Comparison of ENCODE assay signal across 17 mouse cellular contexts in genomic region chr2:152452101-152452781, GRCm38 (mm10). TPM values are rescaled to one million over a fixed set of nuclear protein-coding genes. Genes with fewer than 3 reads are reported as not detected.
DNase-seq lines count a peak whose midpoint lies in the region; ATAC-seq and TF ChIP-seq lines count a peak whose summit lies in the region.
"Had no signal": no experiment of that assay in that cellular context is flagged by ENCODE, and none has a peak within 500 bp of the region (broad histone marks: within the 10 kb centered on the region; RNA-seq: fewer than 3 reads in every experiment).

No protein-coding gene starts in this region.

- no peak overlapping the region for H3K4me3 ChIP-seq in forebrain, postnatal 0 days (ENCODE audit: low read depth, low read length)
- H3K4me3 ChIP-seq in forebrain, embryonic 11.5 days (ENCODE audit: low read depth, low read length), result no peak overlapping the region
- no peak overlapping the region for H3K4me3 ChIP-seq in limb, embryonic 11.5 days (ENCODE audit: low read depth, low read length)
- H3K4me3 ChIP-seq in limb, embryonic 10.5 days, result no peak overlapping the region
- H3K4me3 ChIP-seq in limb, embryonic 15.5 days, result no peak overlapping the region
- no peak overlapping the region for H3K4me3 ChIP-seq in neural tube, embryonic 15.5 days (replicated peaks)

- H3K27ac ChIP-seq in forebrain, postnatal 0 days (ENCODE audit: low read depth, low read length), result no peak overlapping the region
- H3K27ac ChIP-seq in forebrain, embryonic 11.5 days (ENCODE audit: low read depth, low read length), result no peak overlapping the region
- H3K27ac ChIP-seq in limb, embryonic 11.5 days (replicated peaks; ENCODE audit: low read depth, low read length), result no peak overlapping the region
- no peak overlapping the region for H3K27ac ChIP-seq in limb, embryonic 10.5 days
- no peak overlapping the region for H3K27ac ChIP-seq in limb, embryonic 15.5 days
- no peak overlapping the region for H3K27ac ChIP-seq in neural tube, embryonic 15.5 days (replicated peaks)

- H3K9me3 ChIP-seq in forebrain, postnatal 0 days (ENCODE audit: low read length), result no peaks in the 10 kb centered on the region
- H3K9me3 ChIP-seq in forebrain, embryonic 11.5 days (ENCODE audit: control insufficient read depth, low read length), result no peaks in the 10 kb centered on the region
- H3K9me3 ChIP-seq in limb, embryonic 11.5 days (ENCODE audit: control insufficient read depth, low read length), result no peaks in the 10 kb centered on the region
- H3K9me3 ChIP-seq in limb, embryonic 10.5 days (replicated peaks), result no peaks in the 10 kb centered on the region
- no peaks in the 10 kb centered on the region for H3K9me3 ChIP-seq in limb, embryonic 15.5 days
- H3K9me3 ChIP-seq in neural tube, embryonic 15.5 days (replicated peaks), result no peaks in the 10 kb centered on the region

- H3K9ac ChIP-seq in forebrain, postnatal 0 days, result no peak overlapping the region
- no peak overlapping the region for H3K9ac ChIP-seq in forebrain, embryonic 11.5 days (ENCODE audit: low read length)
- no peak overlapping the region for H3K9ac ChIP-seq in limb, embryonic 11.5 days (ENCODE audit: low read length)
- H3K9ac ChIP-seq in limb, embryonic 15.5 days, result no peak overlapping the region
- H3K9ac ChIP-seq in neural tube, embryonic 15.5 days (replicated peaks), result no peak overlapping the region

- WGBS in forebrain, postnatal 0 days, result 77% methylated on average over 4 of the region's 4 CpGs
- 70% methylated on average over 4 of the region's 4 CpGs for WGBS in forebrain, embryonic 11.5 days
- WGBS in limb, embryonic 11.5 days, result 66% methylated on average over 4 of the region's 4 CpGs
- WGBS in limb, embryonic 10.5 days, result 73% methylated on average over 4 of the region's 4 CpGs
- 69% methylated on average over 4 of the region's 4 CpGs for WGBS in limb, embryonic 15.5 days
- WGBS in neural tube, embryonic 15.5 days, result 75% methylated on average over 4 of the region's 4 CpGs

- DNase-seq in forebrain, postnatal 0 days, result no peak
- DNase-seq in forebrain, embryonic 11.5 days (ENCODE audit: low spot score), result no peak
- no peak for DNase-seq in limb, embryonic 11.5 days (ENCODE audit: low spot score)
- DNase-seq in limb, embryonic 10.5 days (ENCODE audit: low spot score), result no peak
- no peak for DNase-seq in urinary bladder, postnatal 25 days (ENCODE audit: low spot score)
- DNase-seq: lung, postnatal 14 days; thymus, postnatal 36 days had no signal

- no peaks in the 10 kb centered on the region for H3K36me3 ChIP-seq in forebrain, postnatal 0 days (ENCODE audit: insufficient read depth)
- no peaks in the 10 kb centered on the region for H3K36me3 ChIP-seq in forebrain, embryonic 11.5 days (ENCODE audit: control insufficient read depth, insufficient read depth, low read length)
- no peaks in the 10 kb centered on the region for H3K36me3 ChIP-seq in limb, embryonic 11.5 days (ENCODE audit: control insufficient read depth, insufficient read depth, low read length)
- H3K36me3 ChIP-seq in limb, embryonic 10.5 days, result no peaks in the 10 kb centered on the region
- H3K36me3 ChIP-seq in limb, embryonic 15.5 days, result no peaks in the 10 kb centered on the region
- H3K36me3 ChIP-seq in neural tube, embryonic 15.5 days, result no peaks in the 10 kb centered on the region

- TF ChIP-seq CTCF in forebrain, postnatal 0 days (IDR thresholded peaks at IDR 0.05; ENCODE audit: low read depth), result 0 out of 2 replicates have a peak, but pooled peaks have one; percentile 2

- no peak for ATAC-seq in forebrain, postnatal 0 days
- no peak for ATAC-seq in forebrain, embryonic 11.5 days (replicated peaks; ENCODE audit: low FRiP score)
- ATAC-seq in limb, embryonic 11.5 days (ENCODE audit: insufficient number of reproducible peaks, low FRiP score, low TSS enrichment, low read depth), result peak; percentile 51; the same call in 1 of the 2 replicates
- ATAC-seq in erythroblast, adult 5-6 weeks (replicated peaks; ENCODE audit: low FRiP score, poor library complexity, severe bottlenecking), result 0 out of 2 replicates have a peak, but pooled peaks have one; percentile 42
- 0 out of 2 replicates have a peak, but pooled peaks have one; percentile 40 for ATAC-seq in limb, embryonic 15.5 days (ENCODE audit: insufficient number of reproducible peaks, low FRiP score, low TSS enrichment, low read depth)
- ATAC-seq in neural tube, embryonic 15.5 days (ENCODE audit: low FRiP score), result no peak
- ATAC-seq: activated CD4-positive, CD25-positive, alpha-beta regulatory T cell, adult 4 months; midbrain, embryonic 16.5 days had no signal

- no peak overlapping the region for H3K4me2 ChIP-seq in forebrain, postnatal 0 days (ENCODE audit: low read depth)
- no peak overlapping the region for H3K4me2 ChIP-seq in forebrain, embryonic 11.5 days (ENCODE audit: low read depth, low read length, severe bottlenecking)
- H3K4me2 ChIP-seq in limb, embryonic 11.5 days (ENCODE audit: low read depth, severe bottlenecking), result no peak overlapping the region
- H3K4me2 ChIP-seq in limb, embryonic 15.5 days, result no peak overlapping the region
- no peak overlapping the region for H3K4me2 ChIP-seq in neural tube, embryonic 15.5 days

- no peaks in the 10 kb centered on the region for H3K4me1 ChIP-seq in forebrain, postnatal 0 days (ENCODE audit: insufficient read depth)
- no peaks in the 10 kb centered on the region for H3K4me1 ChIP-seq in forebrain, embryonic 11.5 days (replicated peaks; ENCODE audit: control insufficient read depth, insufficient read depth, low read length)
- H3K4me1 ChIP-seq in limb, embryonic 11.5 days (ENCODE audit: control insufficient read depth, insufficient read depth, low read length), result no peaks in the 10 kb centered on the region
- peaks cover 14% of the 10 kb centered on the region for H3K4me1 ChIP-seq in limb, embryonic 10.5 days
- H3K4me1 ChIP-seq in limb, embryonic 15.5 days, result no peaks in the 10 kb centered on the region; the same call in 1 of the 2 replicates
- no peaks in the 10 kb centered on the region for H3K4me1 ChIP-seq in neural tube, embryonic 15.5 days

- H3K27me3 ChIP-seq in forebrain, postnatal 0 days (ENCODE audit: insufficient read depth, low read length), result no peaks in the 10 kb centered on the region
- H3K27me3 ChIP-seq in forebrain, embryonic 11.5 days (ENCODE audit: control insufficient read depth, insufficient read depth, low read length), result no peaks in the 10 kb centered on the region
- H3K27me3 ChIP-seq in limb, embryonic 11.5 days (ENCODE audit: control insufficient read depth, insufficient read depth, low read length), result no peaks in the 10 kb centered on the region
- H3K27me3 ChIP-seq in limb, embryonic 10.5 days (ENCODE audit: low read depth, poor library complexity, severe bottlenecking), result no peaks in the 10 kb centered on the region
- no peaks in the 10 kb centered on the region for H3K27me3 ChIP-seq in limb, embryonic 15.5 days
- H3K27me3 ChIP-seq in neural tube, embryonic 15.5 days (replicated peaks), result no peaks in the 10 kb centered on the region

RNA-seq across cellular contexts. Expression of gene Defb23, which starts 12.2 kb away (rescaled TPM):
- not detected in 2 replicates for total RNA-seq in forebrain, postnatal 0 days (2014; rRNA removed)
- not detected in 2 replicates for polyA plus RNA-seq in forebrain, postnatal 0 days (2015; fragmentation: Nextera tagmentation; extraction: Ambion mirVana)
- polyA plus RNA-seq in forebrain, embryonic 11.5 days (2014; fragmentation: Nextera tagmentation; extraction: Ambion mirVana), result not detected in 2 replicates
- polyA plus RNA-seq in limb, embryonic 11.5 days (2014; fragmentation: Nextera tagmentation; extraction: Ambion mirVana), result not detected in 2 replicates
- not detected in 2 replicates for polyA plus RNA-seq in limb, embryonic 10.5 days (2016; fragmentation: Nextera tagmentation; extraction: Ambion mirVana)
- not detected in 2 replicates for total RNA-seq in erythroblast, adult 5-6 weeks (2015; ENCODE audit: low replicate concordance)
- not detected in 2 replicates for total RNA-seq in erythroblast, adult 5-6 weeks (2017; ENCODE audit: low replicate concordance)
- not detected in 2 replicates for polyA plus RNA-seq in limb, embryonic 15.5 days (2015; fragmentation: Nextera tagmentation; extraction: Ambion mirVana)
- polyA plus RNA-seq in neural tube, embryonic 15.5 days (2015; fragmentation: Nextera tagmentation; extraction: Ambion mirVana), result not detected in 2 replicates
- total RNA-seq: granulocyte monocyte progenitor cell, adult 5-6 weeks; layer of hippocampus, adult 18-20 months; left cerebral cortex, postnatal 36 days; neutrophil, adult 5-6 weeks had no signal
- polyA plus RNA-seq: activated CD4-positive, CD25-positive, alpha-beta regulatory T cell, adult 4 months; intestine, embryonic 14.5 days; midbrain, embryonic 16.5 days had no signal

RNA-seq across cellular contexts. Expression of gene Defb20, which starts 24.6 kb away (rescaled TPM):
- total RNA-seq in forebrain, postnatal 0 days (2014; rRNA removed), result not detected in 2 replicates
- not detected in 2 replicates for polyA plus RNA-seq in forebrain, postnatal 0 days (2015; fragmentation: Nextera tagmentation; extraction: Ambion mirVana)
- not detected in 2 replicates for polyA plus RNA-seq in forebrain, embryonic 11.5 days (2014; fragmentation: Nextera tagmentation; extraction: Ambion mirVana)
- polyA plus RNA-seq in limb, embryonic 11.5 days (2014; fragmentation: Nextera tagmentation; extraction: Ambion mirVana), result not detected in 2 replicates
- not detected in 2 replicates for polyA plus RNA-seq in limb, embryonic 10.5 days (2016; fragmentation: Nextera tagmentation; extraction: Ambion mirVana)
- not detected in 2 replicates for total RNA-seq in erythroblast, adult 5-6 weeks (2015; ENCODE audit: low replicate concordance)
- not detected in 2 replicates for total RNA-seq in erythroblast, adult 5-6 weeks (2017; ENCODE audit: low replicate concordance)
- not detected in 2 replicates for polyA plus RNA-seq in limb, embryonic 15.5 days (2015; fragmentation: Nextera tagmentation; extraction: Ambion mirVana)
- polyA plus RNA-seq in neural tube, embryonic 15.5 days (2015; fragmentation: Nextera tagmentation; extraction: Ambion mirVana), result not detected in 2 replicates
- total RNA-seq: granulocyte monocyte progenitor cell, adult 5-6 weeks; layer of hippocampus, adult 18-20 months; left cerebral cortex, postnatal 36 days; neutrophil, adult 5-6 weeks had no signal
- polyA plus RNA-seq: activated CD4-positive, CD25-positive, alpha-beta regulatory T cell, adult 4 months; intestine, embryonic 14.5 days; midbrain, embryonic 16.5 days had no signal

RNA-seq across cellular contexts. Expression of gene 6820408C15Rik, which starts 36.9 kb away (rescaled TPM):
- total RNA-seq in forebrain, postnatal 0 days (2014; rRNA removed), result 2.3 and 5.0 TPM in 2 replicates
- 5.6 and 6.4 TPM in 2 replicates for polyA plus RNA-seq in forebrain, postnatal 0 days (2015; fragmentation: Nextera tagmentation; extraction: Ambion mirVana)
- 0.41 and 0.79 TPM in 2 replicates for polyA plus RNA-seq in forebrain, embryonic 11.5 days (2014; fragmentation: Nextera tagmentation; extraction: Ambion mirVana)
- 0.15 and 0.54 TPM in 2 replicates for polyA plus RNA-seq in limb, embryonic 11.5 days (2014; fragmentation: Nextera tagmentation; extraction: Ambion mirVana)
- polyA plus RNA-seq in limb, embryonic 10.5 days (2016; fragmentation: Nextera tagmentation; extraction: Ambion mirVana), result 0.40 and 0.61 TPM in 2 replicates
- not detected in 2 replicates for total RNA-seq in erythroblast, adult 5-6 weeks (2015; ENCODE audit: low replicate concordance)
- total RNA-seq in erythroblast, adult 5-6 weeks (2017; ENCODE audit: low replicate concordance), result not detected in 2 replicates
- polyA plus RNA-seq in limb, embryonic 15.5 days (2015; fragmentation: Nextera tagmentation; extraction: Ambion mirVana), result 0.10 TPM in 1 of 2 replicates, not detected in the other
- polyA plus RNA-seq in neural tube, embryonic 15.5 days (2015; fragmentation: Nextera tagmentation; extraction: Ambion mirVana), result 1.2 and 1.5 TPM in 2 replicates
- total RNA-seq: neutrophil, adult 5-6 weeks had no signal
- polyA plus RNA-seq: activated CD4-positive, CD25-positive, alpha-beta regulatory T cell, adult 4 months had no signal

RNA-seq across cellular contexts. Expression of gene Zcchc3, which starts 37.4 kb away (rescaled TPM):
- total RNA-seq in forebrain, postnatal 0 days (2014; rRNA removed), result 10.5 and 16.4 TPM in 2 replicates
- 13.5 and 15.4 TPM in 2 replicates for polyA plus RNA-seq in forebrain, postnatal 0 days (2015; fragmentation: Nextera tagmentation; extraction: Ambion mirVana)
- polyA plus RNA-seq in forebrain, embryonic 11.5 days (2014; fragmentation: Nextera tagmentation; extraction: Ambion mirVana), result 59.4 and 63.9 TPM in 2 replicates
- polyA plus RNA-seq in limb, embryonic 11.5 days (2014; fragmentation: Nextera tagmentation; extraction: Ambion mirVana), result 69.4 and 75.8 TPM in 2 replicates
- 64.9 and 67.2 TPM in 2 replicates for polyA plus RNA-seq in limb, embryonic 10.5 days (2016; fragmentation: Nextera tagmentation; extraction: Ambion mirVana)
- total RNA-seq in erythroblast, adult 5-6 weeks (2015; ENCODE audit: low replicate concordance), result 0.58 and 2.3 TPM in 2 replicates
- 0.84 and 1.2 TPM in 2 replicates for total RNA-seq in erythroblast, adult 5-6 weeks (2017; ENCODE audit: low replicate concordance)
- polyA plus RNA-seq in limb, embryonic 15.5 days (2015; fragmentation: Nextera tagmentation; extraction: Ambion mirVana), result 28.5 and 35.0 TPM in 2 replicates
- polyA plus RNA-seq in neural tube, embryonic 15.5 days (2015; fragmentation: Nextera tagmentation; extraction: Ambion mirVana), result 17.5 and 18.7 TPM in 2 replicates

RNA-seq across cellular contexts. Expression of gene Defb22, which starts 37.7 kb away (rescaled TPM):
- total RNA-seq in forebrain, postnatal 0 days (2014; rRNA removed), result not detected in 2 replicates
- not detected in 2 replicates for polyA plus RNA-seq in forebrain, postnatal 0 days (2015; fragmentation: Nextera tagmentation; extraction: Ambion mirVana)
- not detected in 2 replicates for polyA plus RNA-seq in forebrain, embryonic 11.5 days (2014; fragmentation: Nextera tagmentation; extraction: Ambion mirVana)
- not detected in 2 replicates for polyA plus RNA-seq in limb, embryonic 11.5 days (2014; fragmentation: Nextera tagmentation; extraction: Ambion mirVana)
- not detected in 2 replicates for polyA plus RNA-seq in limb, embryonic 10.5 days (2016; fragmentation: Nextera tagmentation; extraction: Ambion mirVana)
- total RNA-seq in erythroblast, adult 5-6 weeks (2015; ENCODE audit: low replicate concordance), result not detected in 2 replicates
- not detected in 2 replicates for total RNA-seq in erythroblast, adult 5-6 weeks (2017; ENCODE audit: low replicate concordance)
- not detected in 2 replicates for polyA plus RNA-seq in limb, embryonic 15.5 days (2015; fragmentation: Nextera tagmentation; extraction: Ambion mirVana)
- polyA plus RNA-seq in neural tube, embryonic 15.5 days (2015; fragmentation: Nextera tagmentation; extraction: Ambion mirVana), result not detected in 2 replicates
- total RNA-seq: granulocyte monocyte progenitor cell, adult 5-6 weeks; layer of hippocampus, adult 18-20 months; left cerebral cortex, postnatal 36 days; neutrophil, adult 5-6 weeks had no signal
- polyA plus RNA-seq: activated CD4-positive, CD25-positive, alpha-beta regulatory T cell, adult 4 months; intestine, embryonic 14.5 days; midbrain, embryonic 16.5 days had no signal

Comparison
In these comparisons a context has a peak if more than half of its experiments do, and no peak if none do; other contexts are left out.
1. ATAC-seq: peak in limb, embryonic 11.5 days (single experiment), erythroblast, adult 5-6 weeks (single experiment) and limb, embryonic 15.5 days (single experiment); none in forebrain, postnatal 0 days (single experiment), forebrain, embryonic 11.5 days (single experiment) and neural tube, embryonic 15.5 days (single experiment).